Mouse (Mus musculus) neural tube, embryonic 14.5 days (tissue): ENCODE results near the gene Gm44579. TPM values are rescaled to one million over a fixed set of nuclear protein-coding genes. Genes with fewer than 3 reads are reported as not detected.

Experiments
- ATAC-seq: fragments of 200-750 bp; cut with Nextera tagmentation; 2 replicates; pipeline ENCODE4 v1.8.0; 2017; ENCODE audit warnings: low read depth, mild to moderate bottlenecking, moderate TSS enrichment, moderate library complexity
- H3K27ac ChIP-seq: fragments of 300-500 bp; sonication (generic); 2 replicates; pipeline ENCODE4 v1.5.1; 2014; ENCODE audit warnings: low read depth, mild to moderate bottlenecking, control low read depth, low read length, moderate library complexity, mixed read lengths
- H3K27me3 ChIP-seq: fragments of 300-500 bp; sonication (generic); 2 replicates; pipeline ENCODE4 v1.6.1; 2014; ENCODE audit warnings: low read length; ENCODE audit not compliant: control insufficient read depth, insufficient read depth
- H3K36me3 ChIP-seq: fragments of 300-500 bp; sonication (generic); 2 replicates; pipeline ENCODE4 v1.6.1; 2014; ENCODE audit warnings: low read length, mixed read lengths; ENCODE audit not compliant: control insufficient read depth, insufficient read depth
- H3K4me1 ChIP-seq: fragments of 300-500 bp; sonication (generic); 2 replicates; pipeline ENCODE4 v1.6.1; 2014; ENCODE audit warnings: low read length; ENCODE audit not compliant: control insufficient read depth, insufficient read depth
- H3K4me2 ChIP-seq: fragments of 300-500 bp; sonication (generic); 2 replicates; pipeline ENCODE4 v1.6.1; 2014; ENCODE audit warnings: mild to moderate bottlenecking, low read depth, low read length, control low read depth
- H3K4me3 ChIP-seq: fragments of 300-500 bp; sonication (generic); 2 replicates; pipeline ENCODE4 v1.5.1; 2014; ENCODE audit warnings: low read depth, low read length, control low read depth, mixed read lengths
- H3K9ac ChIP-seq: fragments of 300-500 bp; sonication (generic); replicated peaks from 2 replicates; pipeline ENCODE4 v1.6.1; 2014; ENCODE audit warnings: low read depth, mild to moderate bottlenecking, control low read depth, low read length, mixed read lengths
- H3K9me3 ChIP-seq: fragments of 300-500 bp; sonication (generic); 2 replicates; pipeline ENCODE4 v1.6.1; 2016; ENCODE audit warnings: low read length; ENCODE audit not compliant: control insufficient read depth
- WGBS: fragments of 180-500 bp; shearing (Covaris S2); extraction: QIAGEN DNeasy Blood & Tissue Kit; methylation state at CpG from one replicate; pipeline ENCODE4 v1.1.7; 2014; 5-methylcytosine and 5-hydroxymethylcytosine counted together
- polyA plus RNA-seq: library from polyadenylated mRNA; unstranded; fragments of >200 nt; fragmentation: Nextera tagmentation; extraction: Ambion mirVana; gene quantifications from 2 replicates; pipeline ENCODE4 v1.2.1, GENCODE M21; 2014

Gene Gm44579
- polyA plus RNA-seq, 1 experiment from 2014 or later, result not detected

GRCm38 (mm10) chr15:98214130-98214529 is 6.6 kb downstream of the Gm44579 start:
- 81% methylated on average over 5 of the region's 5 CpGs for WGBS
- no peaks in the 10 kb centered on the region for H3K9me3 ChIP-seq
- no peak overlapping the region for H3K27ac ChIP-seq
- no peak overlapping the region for H3K4me3 ChIP-seq
- H3K4me2 ChIP-seq, result no peak overlapping the region
- ATAC-seq, result no peak
- H3K9ac ChIP-seq, result no peak overlapping the region
- H3K27me3 ChIP-seq, result no peaks in the 10 kb centered on the region
- no peaks in the 10 kb centered on the region for H3K36me3 ChIP-seq
- no peaks in the 10 kb centered on the region for H3K4me1 ChIP-seq

GRCm38 (mm10) chr15:98213336-98213870 is 7.4 kb downstream of the Gm44579 start:
- Histone ChIP-seq H3K27ac (no peak overlapping the region), H3K4me3 (no peak overlapping the region), H3K9ac (no peak overlapping the region), H3K36me3 (no peaks in the 10 kb centered on the region), H3K9me3 (no peaks in the 10 kb centered on the region), H3K4me1 (no peaks in the 10 kb centered on the region), H3K4me2 (no peak overlapping the region), H3K27me3 (no peaks in the 10 kb centered on the region)
- WGBS, result 76% methylated on average over 5 of the region's 5 CpGs
- no peak for ATAC-seq

GRCm38 (mm10) chr15:98209676-98210075 is 11.1 kb downstream of the Gm44579 start:
- Histone ChIP-seq H3K27ac (no peak overlapping the region), H3K4me3 (no peak overlapping the region), H3K9ac (no peak overlapping the region), H3K27me3 (no peaks in the 10 kb centered on the region), H3K9me3 (no peaks in the 10 kb centered on the region), H3K4me1 (no peaks in the 10 kb centered on the region), H3K4me2 (no peak overlapping the region), H3K36me3 (no peaks in the 10 kb centered on the region)
- ATAC-seq, result no peak
- 82% methylated on average over 7 of the region's 7 CpGs for WGBS

- no peak within 1 kb of the TSS for H3K4me3 ChIP-seq
- H3K4me1 ChIP-seq, result no peaks in the 10 kb centered on the region
- H3K36me3 ChIP-seq, result no peaks in the 10 kb centered on the region
- H3K4me2 ChIP-seq, result no peak within 1 kb of the TSS
- no peak for ATAC-seq
- no peak within 1 kb of the TSS for H3K9ac ChIP-seq
- 77% methylated on average over 3 of the region's 3 CpGs for WGBS
- H3K27me3 ChIP-seq, result no peaks in the 10 kb centered on the region
- no peak within 1 kb of the TSS for H3K27ac ChIP-seq
- no peaks in the 10 kb centered on the region for H3K9me3 ChIP-seq
These were observed 25.3 kb downstream of the Gm44579 start, which contains the start of gene Olfr288 for GRCm38 (mm10) chr15:98195442-98195841. Gene Olfr288 (minus strand): TSS chr15:98195542.

- Histone ChIP-seq H3K4me1 (peaks cover 5% of the 10 kb centered on the region; the same call in 1 of the 2 replicates), H3K9ac (no peak overlapping the region), H3K27ac (no peak overlapping the region), H3K36me3 (no peaks in the 10 kb centered on the region), H3K4me3 (no peak overlapping the region), H3K4me2 (no peak overlapping the region), H3K9me3 (no peaks in the 10 kb centered on the region), H3K27me3 (no peaks in the 10 kb centered on the region)
- WGBS, result 79% methylated on average over 4 of the region's 4 CpGs
- no peak for ATAC-seq
These were observed 36.3 kb downstream of the Gm44579 start for GRCm38 (mm10) chr15:98184456-98184855.

- H3K9ac ChIP-seq, result no peak overlapping the region
- H3K9me3 ChIP-seq, result no peaks in the 10 kb centered on the region
- H3K27ac ChIP-seq, result no peak overlapping the region
- H3K4me2 ChIP-seq, result no peak overlapping the region
- H3K4me3 ChIP-seq, result no peak overlapping the region
- ATAC-seq, result no peak
- no peaks in the 10 kb centered on the region for H3K36me3 ChIP-seq
- 77% methylated on average over 12 of the region's 12 CpGs for WGBS
- no peaks in the 10 kb centered on the region for H3K27me3 ChIP-seq
- peaks cover 5% of the 10 kb centered on the region; the same call in 1 of the 2 replicates for H3K4me1 ChIP-seq
These were observed 38.8 kb downstream of the Gm44579 start for GRCm38 (mm10) chr15:98181856-98182570.

GRCm38 (mm10) chr15:98181132-98181711 is 39.6 kb downstream of the Gm44579 start:
- Histone ChIP-seq H3K36me3 (no peaks in the 10 kb centered on the region), H3K9ac (peak overlapping the region; percentile 49; the same call in 1 of the 2 replicates), H3K27ac (peak overlapping the region; percentile 69), H3K27me3 (no peaks in the 10 kb centered on the region), H3K4me1 (peaks cover 5% of the 10 kb centered on the region; the same call in 1 of the 2 replicates), H3K9me3 (no peaks in the 10 kb centered on the region), H3K4me2 (peak overlapping the region; percentile 74), H3K4me3 (peak overlapping the region; percentile 48)
- WGBS, result under 1% methylated on average over 30 of the region's 30 CpGs
- peak; percentile 98 for ATAC-seq

GRCm38 (mm10) chr15:98180567-98181131 is 40.1 kb downstream of the Gm44579 start:
- H3K4me2 ChIP-seq, result peak overlapping the region; percentile 74
- no peak for ATAC-seq
- H3K27me3 ChIP-seq, result no peaks in the 10 kb centered on the region
- H3K9me3 ChIP-seq, result no peaks in the 10 kb centered on the region
- WGBS, result 4% methylated on average over 26 of the region's 26 CpGs
- H3K9ac ChIP-seq, result peak overlapping the region; percentile 49; the same call in 1 of the 2 replicates
- peak overlapping the region; percentile 48 for H3K4me3 ChIP-seq
- H3K36me3 ChIP-seq, result no peaks in the 10 kb centered on the region
- peaks cover 5% of the 10 kb centered on the region; the same call in 1 of the 2 replicates for H3K4me1 ChIP-seq
- H3K27ac ChIP-seq, result peak overlapping the region; percentile 69

GRCm38 (mm10) chr15:98177320-98177719 is 43.5 kb downstream of the Gm44579 start:
- Histone ChIP-seq H3K4me3 (no peak overlapping the region), H3K4me1 (peaks cover 5% of the 10 kb centered on the region; the same call in 1 of the 2 replicates), H3K27me3 (no peaks in the 10 kb centered on the region), H3K9ac (no peak overlapping the region), H3K27ac (no peak overlapping the region), H3K4me2 (no peak overlapping the region), H3K9me3 (no peaks in the 10 kb centered on the region), H3K36me3 (no peaks in the 10 kb centered on the region)
- 66% methylated on average over 3 of the region's 3 CpGs for WGBS
- ATAC-seq, result no peak
